Mouse (Mus musculus) lung, adult 2 months (tissue): ENCODE results near the gene Mlst8.

Source experiments
- CTCF ChIP-seq: fragments of 200-500 bp; IDR thresholded peaks from 2 replicates; pipeline ENCODE4 v1.5.1; 2011; ENCODE audit warnings: mild to moderate bottlenecking, low read length, control low read depth; ENCODE audit not compliant: insufficient read depth
- POLR2A ChIP-seq: fragments of 200-500 bp; IDR thresholded peaks from 2 replicates; pipeline ENCODE4 v1.6.1; 2011; ENCODE audit warnings: low read depth, mild to moderate bottlenecking, control low read depth, low read length, borderline replicate concordance; ENCODE audit errors: extremely low read depth

DNA sequence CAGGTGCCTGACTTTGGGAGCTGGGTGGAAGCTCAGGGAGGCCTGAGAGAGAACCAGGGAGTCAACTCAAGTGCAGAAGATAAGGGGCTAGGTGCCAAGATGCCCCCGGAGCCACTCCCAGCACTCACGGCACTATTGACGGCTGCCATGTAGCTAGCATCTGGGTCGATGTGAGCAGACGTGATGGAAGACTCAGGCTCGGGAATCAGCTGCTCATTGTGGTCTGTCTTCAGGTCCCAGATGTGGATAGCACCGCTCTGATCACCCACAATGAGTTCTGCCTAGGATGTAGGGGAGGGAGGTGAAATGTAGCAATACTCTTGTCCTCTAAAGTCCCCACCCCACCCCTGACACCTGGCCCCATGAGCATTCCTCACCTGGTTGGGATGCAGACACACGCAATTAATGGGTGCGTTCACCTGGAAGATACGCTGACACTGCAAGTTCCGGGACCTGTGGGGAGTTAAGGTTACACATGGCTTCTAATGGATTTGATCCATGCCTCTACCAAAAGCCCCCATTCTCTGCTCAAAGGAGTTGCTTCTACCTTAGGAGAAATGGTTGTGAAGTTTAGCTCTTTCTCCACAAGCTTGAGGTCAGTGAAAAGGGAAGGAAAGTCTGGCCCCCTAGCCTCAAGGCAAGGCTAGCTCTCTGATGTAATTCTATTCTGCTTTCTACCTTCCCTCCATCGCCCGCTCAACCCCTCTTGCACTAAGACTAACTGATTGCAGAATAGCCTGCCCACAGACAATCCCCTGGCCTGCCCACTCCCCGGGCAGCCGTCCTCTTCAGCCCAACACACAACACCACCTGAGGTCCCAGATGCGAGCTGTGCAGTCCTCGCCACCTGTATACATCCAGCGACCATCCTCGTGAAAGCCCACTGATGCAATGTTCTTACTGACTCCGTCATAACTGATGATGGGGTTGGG lies 1.6 kb downstream of the Mlst8 start:
- TF ChIP-seq POLR2A (no peak), CTCF (no peak)
